Comparison of ENCODE assay signal across 8 mouse cellular contexts in genomic region chr13:6998508-6999278, GRCm38 (mm10).
A peak's percentile ranks its signal among the peaks of the same experiment; 100 is the strongest.
DNase-seq lines count a peak whose midpoint lies in the region; ATAC-seq lines count a peak whose summit lies in the region.
"Not testable (repeated sequence)": the region's sequence is repeated elsewhere in the genome, so short reads cannot be mapped to it uniquely, and the experiment has no call there.

No protein-coding gene starts in this region.

- H3K9me3 ChIP-seq in forebrain, embryonic 10.5 days; forebrain, embryonic 15.5 days; hindbrain, embryonic 15.5 days; midbrain, embryonic 11.5 days (ENCODE audit: control insufficient read depth, low read length); midbrain, embryonic 16.5 days (replicated peaks; ENCODE audit: control insufficient read depth, low read length, poor library complexity, severe bottlenecking): not testable (repeated sequence)

- not testable (repeated sequence) for H3K27me3 ChIP-seq in forebrain, embryonic 10.5 days (ENCODE audit: poor library complexity, severe bottlenecking); forebrain, embryonic 15.5 days; hindbrain, embryonic 15.5 days; midbrain, embryonic 11.5 days (ENCODE audit: control insufficient read depth, insufficient read depth, low read length); midbrain, embryonic 16.5 days (ENCODE audit: control insufficient read depth, insufficient read depth, low read depth, low read length)

- H3K9ac ChIP-seq in forebrain, embryonic 15.5 days (replicated peaks); hindbrain, embryonic 15.5 days; midbrain, embryonic 11.5 days (ENCODE audit: low read length); midbrain, embryonic 16.5 days (ENCODE audit: low read depth, low read length): not testable (repeated sequence)

- WGBS in forebrain, embryonic 10.5 days: 37% methylated on average over 10 of the region's 10 CpGs
- 23% methylated on average over 10 of the region's 10 CpGs for WGBS in forebrain, embryonic 15.5 days
- 41% methylated on average over 10 of the region's 10 CpGs for WGBS in hindbrain, embryonic 15.5 days
- WGBS in midbrain, embryonic 11.5 days: 28% methylated on average over 10 of the region's 10 CpGs
- WGBS in midbrain, embryonic 16.5 days: 20% methylated on average over 8 of the region's 10 CpGs

- 0 out of 2 replicates have a peak overlapping the region, but pooled peaks have one; percentile 3 for H3K4me3 ChIP-seq in forebrain, embryonic 10.5 days
- not testable (repeated sequence) for H3K4me3 ChIP-seq in forebrain, embryonic 15.5 days; hindbrain, embryonic 15.5 days; midbrain, embryonic 11.5 days (ENCODE audit: low read depth, low read length); midbrain, embryonic 16.5 days (ENCODE audit: low read depth, low read length)

- peaks cover 12% of the 10 kb centered on the region for H3K4me1 ChIP-seq in forebrain, embryonic 10.5 days
- H3K4me1 ChIP-seq in forebrain, embryonic 15.5 days; hindbrain, embryonic 15.5 days (replicated peaks); midbrain, embryonic 11.5 days (ENCODE audit: control insufficient read depth, insufficient read depth, low read length); midbrain, embryonic 16.5 days (ENCODE audit: control insufficient read depth, insufficient read depth, low read length): not testable (repeated sequence)

- not testable (repeated sequence) for H3K36me3 ChIP-seq in forebrain, embryonic 10.5 days (replicated peaks); forebrain, embryonic 15.5 days; hindbrain, embryonic 15.5 days; midbrain, embryonic 11.5 days (ENCODE audit: control insufficient read depth, insufficient read depth, low read length); midbrain, embryonic 16.5 days (ENCODE audit: control insufficient read depth, insufficient read depth, low read length)

- H3K4me2 ChIP-seq in forebrain, embryonic 15.5 days (replicated peaks): not testable (repeated sequence)
- 0 out of 2 replicates have a peak overlapping the region, but pooled peaks have one; percentile 16 for H3K4me2 ChIP-seq in hindbrain, embryonic 15.5 days
- peak overlapping the region; percentile 14; the same call in 1 of the 2 replicates for H3K4me2 ChIP-seq in midbrain, embryonic 11.5 days
- peak overlapping the region; percentile 12 for H3K4me2 ChIP-seq in midbrain, embryonic 16.5 days (ENCODE audit: low read length)

- H3K27ac ChIP-seq in forebrain, embryonic 10.5 days: peak overlapping the region; percentile 72
- peak overlapping the region; percentile 9; the same call in 1 of the 2 replicates for H3K27ac ChIP-seq in forebrain, embryonic 15.5 days (replicated peaks)
- 0 out of 2 replicates have a peak overlapping the region, but pooled peaks have one; percentile 28 for H3K27ac ChIP-seq in hindbrain, embryonic 15.5 days (replicated peaks)
- H3K27ac ChIP-seq in midbrain, embryonic 11.5 days (ENCODE audit: low read depth, low read length): 0 out of 2 replicates have a peak overlapping the region, but pooled peaks have one; percentile 30
- H3K27ac ChIP-seq in midbrain, embryonic 16.5 days (ENCODE audit: low read length): peak overlapping the region; percentile 72

- ATAC-seq in forebrain, embryonic 15.5 days (replicated peaks): peak; percentile 70
- ATAC-seq in hindbrain, embryonic 15.5 days (ENCODE audit: low FRiP score, low read depth): peak; percentile 66; the same call in 1 of the 2 replicates
- ATAC-seq in midbrain, embryonic 11.5 days (ENCODE audit: low FRiP score): peak; percentile 77
- ATAC-seq in midbrain, embryonic 16.5 days: peak; percentile 95

- DNase-seq in R1 (ENCODE audit: low read depth, low spot score): peak; percentile 22
- peak; percentile 6 for DNase-seq in embryo, embryonic 11 days
- DNase-seq in forebrain, embryonic 10.5 days (ENCODE audit: extremely low spot score, low spot score): peak; percentile 21
- peak; percentile 86 for DNase-seq in midbrain, embryonic 11.5 days (ENCODE audit: low spot score, missing footprints)
- peak; percentile 8 for DNase-seq in right cerebral cortex, adult 18-20 months

Comparison
In these comparisons a context has a peak if more than half of its experiments do, and no peak if none do; other contexts are left out.
1. DNase-seq: peak in every context shown above with its lines; median percentile 86 in midbrain, embryonic 11.5 days; 22 in R1; 21 in forebrain, embryonic 10.5 days; 8 in right cerebral cortex, adult 18-20 months; 6 in embryo, embryonic 11 days.
2. H3K27ac ChIP-seq: peak in every context shown above with its lines; median percentile 72 in forebrain, embryonic 10.5 days; 72 in midbrain, embryonic 16.5 days; 30 in midbrain, embryonic 11.5 days; 28 in hindbrain, embryonic 15.5 days; 9 in forebrain, embryonic 15.5 days.